Mouse (Mus musculus): ENCODE results near the gene Map4k1.

Map4k1 gene

GRCm38 (mm10) chr7:28981651-28982273 lies at the start of gene Map4k1, which contains the start of gene Eif3k:
TSS of gene Map4k1 (plus strand) at chr7:28982050.
TSS of gene Eif3k (minus strand) at chr7:28981864.
- CTCF ChIA-PET = interaction anchor here (0.6 to 1.6 kb wide), 41 partner anchors 10 to 1719 kb away, joined by 3 to 14 read pairs (median 4); partner anchors contain the start of genes Mrps12 (in 1 of the 4), Sars2 (in 1 of the 4), Sirt2 (in 1 of the 4) and Spred3 (in 1 of the 4)
- POLR2A ChIA-PET = interaction anchor here (0.6 to 5.3 kb wide), 163 partner anchors 10 to 1786 kb away, joined by 3 to 84 read pairs (median 4); partner anchors contain the start of genes Actn4 (in 2 of the 4), Mrps12 (in 2 of the 4), Psmd8 (in 2 of the 4) and Sars2 (in 2 of the 4)

- ChIA-PET CTCF (no interaction called here), POLR2A (interaction anchor here in 3 of 4 experiments (0.6 to 14.1 kb wide), 16 partner anchors 9 to 306 kb away, joined by 3 to 235 read pairs (median 4); partner anchors contain the start of genes Eif3k (in 1 of the 3) and Map4k1 (in 1 of the 3))
Observed at GRCm38 (mm10) chr7:28932421-28933041, 49.3 kb upstream of the Map4k1 start.

- CTCF ChIA-PET = interaction anchor here in 1 of 4 experiments (0.9 kb wide), 1 partner anchor 21 kb away, joined by 3 read pairs; no protein-coding TSS in a partner anchor
- POLR2A ChIA-PET = interaction anchor here in 1 of 4 experiments (1.0 to 14.1 kb wide), 6 partner anchors 9 to 48 kb away, joined by 3 to 235 read pairs (median 6); partner anchors contain the start of genes Eif3k and Map4k1
Observed at GRCm38 (mm10) chr7:28933825-28934224, 48.0 kb upstream of the Map4k1 start.

GRCm38 (mm10) chr7:28936787-28937186 lies 45.1 kb upstream of the Map4k1 start:
- ChIA-PET CTCF (interaction anchor here (0.6 to 0.8 kb wide), 5 partner anchors 20 to 164 kb away, joined by 3 to 5 read pairs (median 4); no protein-coding TSS in a partner anchor), POLR2A (interaction anchor here in 3 of 4 experiments (0.7 to 14.1 kb wide), 18 partner anchors 9 to 127 kb away, joined by 3 to 235 read pairs (median 4); partner anchors contain the start of genes Eif3k (in 1 of the 3) and Map4k1 (in 1 of the 3))

- ChIA-PET CTCF (interaction anchor here (0.5 to 2.1 kb wide), 14 partner anchors 8 to 474 kb away, joined by 3 to 10 read pairs (median 4); partner anchors contain the start of gene Actn4 (in 1 of the 4)), POLR2A (interaction anchor here (0.5 to 14.1 kb wide), 43 partner anchors 8 to 454 kb away, joined by 3 to 235 read pairs (median 4); partner anchors contain the start of genes Eif3k (in 3 of the 4), Map4k1 (in 2 of the 4), Actn4 (in 1 of the 4) and Hnrnpl (in 1 of the 4))
Observed at GRCm38 (mm10) chr7:28938654-28939053, 43.2 kb upstream of the Map4k1 start.

GRCm38 (mm10) chr7:28939418-28940183 lies 42.2 kb upstream of the Map4k1 start:
- POLR2A ChIA-PET = interaction anchor here (0.6 to 14.1 kb wide), 50 partner anchors 9 to 1424 kb away, joined by 3 to 235 read pairs (median 4); partner anchors contain the start of genes Eif3k (in 3 of the 4), Map4k1 (in 3 of the 4), Actn4 (in 1 of the 4) and Hnrnpl (in 1 of the 4)

GRCm38 (mm10) chr7:28941129-28941528 lies 40.7 kb upstream of the Map4k1 start:
- ChIA-PET CTCF (interaction anchor here in 1 of 4 experiments (0.5 kb wide), 1 partner anchor 1641 kb away, joined by 3 read pairs; no protein-coding TSS in a partner anchor), POLR2A (interaction anchor here in 2 of 4 experiments (0.5 to 14.1 kb wide), 18 partner anchors 8 to 305 kb away, joined by 3 to 235 read pairs (median 5); partner anchors contain the start of genes Actn4 (in 1 of the 2), Eif3k (in 1 of the 2) and Map4k1 (in 1 of the 2))

More at GRCm38 (mm10) chr7:28939418-28940183, 42.2 kb upstream of the Map4k1 start:
- CTCF ChIA-PET = interaction anchor here (0.5 to 2.1 kb wide), 16 partner anchors 9 to 534 kb away, joined by 3 to 10 read pairs (median 4); no protein-coding TSS in a partner anchor

- POLR2A ChIA-PET = interaction anchor here in 3 of 4 experiments (0.5 to 14.1 kb wide), 12 partner anchors 10 to 305 kb away, joined by 3 to 235 read pairs (median 4); partner anchors contain the start of genes Actn4 (in 1 of the 3), Eif3k (in 1 of the 3) and Map4k1 (in 1 of the 3)
- CTCF ChIA-PET = interaction anchor here in 1 of 4 experiments (0.5 kb wide), 1 partner anchor 1640 kb away, joined by 3 read pairs; no protein-coding TSS in a partner anchor
Observed at GRCm38 (mm10) chr7:28941542-28941941, 40.3 kb upstream of the Map4k1 start.

- ChIA-PET POLR2A (interaction anchor here (0.6 to 14.1 kb wide), 17 partner anchors 9 to 398 kb away, joined by 3 to 235 read pairs (median 4); partner anchors contain the start of genes Actn4 (in 1 of the 4), Eif3k (in 1 of the 4) and Map4k1 (in 1 of the 4)), CTCF (no interaction called here)
Observed at GRCm38 (mm10) chr7:28943451-28944180, 38.2 kb upstream of the Map4k1 start.

GRCm38 (mm10) chr7:28944756-28945415 lies 37.0 kb upstream of the Map4k1 start:
- POLR2A ChIA-PET = interaction anchor here in 3 of 4 experiments (0.6 to 16.8 kb wide), 10 partner anchors 8 to 203 kb away, joined by 3 to 235 read pairs (median 3); partner anchors contain the start of genes Mrps12 (in 1 of the 3) and Sars2 (in 1 of the 3)
- CTCF ChIA-PET = interaction anchor here in 1 of 4 experiments (1.0 kb wide), 1 partner anchor 149 kb away, joined by 3 read pairs; no protein-coding TSS in a partner anchor

- CTCF ChIA-PET = interaction anchor here in 2 of 4 experiments (1.0 kb wide), 2 partner anchors 96 to 150 kb away, joined by 3 to 4 read pairs; no protein-coding TSS in a partner anchor
- POLR2A ChIA-PET = interaction anchor here in 3 of 4 experiments (0.5 to 16.8 kb wide), 18 partner anchors 8 to 485 kb away, joined by 3 to 235 read pairs (median 3); partner anchors contain the start of genes Actn4 (in 1 of the 3), Eif3k (in 1 of the 3), Map4k1 (in 1 of the 3) and Mrps12 (in 1 of the 3)
Observed at GRCm38 (mm10) chr7:28945416-28946270, 36.2 kb upstream of the Map4k1 start.

GRCm38 (mm10) chr7:28946271-28946610 lies 35.6 kb upstream of the Map4k1 start:
- ChIA-PET POLR2A (interaction anchor here in 3 of 4 experiments (0.5 to 16.8 kb wide), 15 partner anchors 9 to 484 kb away, joined by 3 to 235 read pairs (median 5); partner anchors contain the start of genes Actn4 (in 2 of the 3), Eif3k (in 1 of the 3), Map4k1 (in 1 of the 3) and Mrps12 (in 1 of the 3)), CTCF (interaction anchor here in 2 of 4 experiments (0.6 to 1.0 kb wide), 2 partner anchors 28 to 95 kb away, joined by 3 to 4 read pairs; no protein-coding TSS in a partner anchor)

- ChIA-PET POLR2A (interaction anchor here (0.6 to 16.8 kb wide), 31 partner anchors 8 to 599 kb away, joined by 3 to 235 read pairs (median 6); partner anchors contain the start of genes Actn4 (in 4 of the 4), Eif3k (in 2 of the 4), Map4k1 (in 2 of the 4) and Rps16 (in 1 of the 4)), CTCF (interaction anchor here in 2 of 4 experiments (0.6 to 1.2 kb wide), 6 partner anchors 25 to 113 kb away, joined by 3 to 6 read pairs (median 3); partner anchors contain the start of genes Eif3k (in 1 of the 2) and Map4k1 (in 1 of the 2))
Observed at GRCm38 (mm10) chr7:28948746-28949145, 33.1 kb upstream of the Map4k1 start.

GRCm38 (mm10) chr7:28949298-28949697 lies 32.6 kb upstream of the Map4k1 start:
- CTCF ChIA-PET = interaction anchor here in 1 of 4 experiments (0.6 to 1.1 kb wide), 3 partner anchors 33 to 91 kb away, joined by 3 to 5 read pairs (median 3); partner anchors contain the start of genes Eif3k and Map4k1
- POLR2A ChIA-PET = interaction anchor here (0.6 to 16.8 kb wide), 27 partner anchors 8 to 599 kb away, joined by 3 to 235 read pairs (median 7); partner anchors contain the start of genes Actn4 (in 4 of the 4), Map4k1 (in 3 of the 4), Eif3k (in 2 of the 4) and Rps16 (in 1 of the 4)
